Mouse (Mus musculus): Measurements from ENCODE around the gene Actrt2.
A peak's percentile ranks its signal among the peaks of the same experiment; 100 is the strongest.

The Actrt2 gene

DNA sequence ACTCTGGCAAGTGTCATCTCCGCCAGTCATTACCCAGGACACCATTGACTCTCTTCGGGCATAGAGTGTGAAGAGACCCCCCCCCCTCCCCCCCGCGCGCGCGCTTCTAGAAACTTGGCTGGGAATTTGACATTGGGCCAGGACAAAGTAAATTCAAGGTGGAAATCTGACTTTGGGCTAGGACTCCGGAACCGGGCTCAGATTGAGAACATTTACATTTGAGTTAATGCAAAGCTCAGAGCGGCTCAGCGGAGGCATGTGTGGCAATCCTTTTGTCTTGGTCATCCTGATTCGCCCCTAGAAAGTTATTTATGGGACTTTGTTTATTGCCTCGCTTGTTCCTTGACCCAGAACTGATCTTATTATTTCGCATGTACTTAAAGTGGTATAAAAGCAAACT, 14.6 kb upstream of the Actrt2 start:
- no peak for DNase-seq

- no peak for DNase-seq
These were observed 7.9 kb upstream of the Actrt2 start for GRCm38 (mm10) chr4:154675441-154676000.

DNA sequence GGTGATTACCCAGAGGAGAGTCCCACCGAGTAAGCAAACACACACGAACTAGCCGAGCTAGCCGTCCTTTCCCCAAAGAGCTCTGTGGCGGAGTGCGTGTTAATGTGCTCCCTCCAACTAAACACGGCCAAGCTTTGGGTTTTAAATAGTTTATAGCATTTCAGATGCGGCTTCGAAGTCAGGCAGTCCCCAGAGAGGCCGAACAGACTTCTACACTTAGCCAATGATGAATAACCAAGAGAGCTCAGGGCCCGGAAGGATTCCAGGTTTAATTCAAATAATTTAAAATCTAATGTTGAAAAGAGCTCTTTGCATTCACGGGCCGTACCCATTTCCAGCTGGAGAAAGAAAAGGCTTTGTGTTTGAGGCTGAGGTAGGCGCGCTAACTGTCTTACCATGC, 7.3 kb upstream of the Actrt2 start:
- DNase-seq = no peak

GRCm38 (mm10) chr4:154674541-154674940, 6.9 kb upstream of the Actrt2 start:
- DNase-seq = peak; percentile 6

DNA sequence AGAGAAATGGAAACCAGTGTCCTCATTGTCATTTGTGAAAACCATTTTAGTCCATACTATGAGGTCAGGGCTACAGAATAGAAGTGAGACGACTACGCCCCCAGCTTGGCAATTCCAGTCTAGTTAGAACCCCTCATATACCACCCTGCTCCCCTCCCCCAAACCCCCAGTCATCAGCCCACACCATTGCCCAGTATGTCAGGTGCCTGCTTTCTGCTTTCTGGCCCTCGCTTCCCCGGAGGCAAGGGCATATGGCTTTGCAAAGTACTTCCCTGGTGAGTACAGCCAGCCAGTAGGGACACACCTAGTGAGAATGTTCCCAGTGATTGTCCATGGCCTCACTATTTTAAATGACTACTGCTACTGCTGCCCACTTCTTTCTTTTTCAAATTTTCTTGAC, 6.3 kb upstream of the Actrt2 start:
- DNase-seq = no peak

DNA sequence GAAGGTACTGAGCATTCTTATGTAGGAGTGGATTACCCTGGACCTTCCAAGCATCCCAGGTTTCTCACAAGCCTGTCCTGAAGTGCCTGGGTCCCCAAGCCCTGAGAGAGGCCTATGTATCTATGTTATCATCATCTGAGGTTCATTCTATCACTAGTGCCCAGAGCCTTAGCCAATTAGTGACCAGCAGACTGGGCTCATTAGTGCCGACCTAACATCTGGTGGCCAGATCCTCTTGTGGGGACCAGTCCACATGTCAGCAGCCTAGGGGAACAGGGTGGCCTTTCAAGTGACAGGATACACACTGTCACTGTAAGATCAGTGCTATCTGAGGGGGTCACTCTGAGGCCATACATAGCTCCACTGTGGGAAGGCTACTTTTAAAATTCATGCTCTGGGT, 4.4 kb upstream of the Actrt2 start:
- no peak for DNase-seq

- no peak for DNase-seq
These were observed 3.7 kb upstream of the Actrt2 start for GRCm38 (mm10) chr4:154671232-154671912.

GRCm38 (mm10) chr4:154662681-154663215, 4.9 kb downstream of the Actrt2 start:
- DNase-seq = no peak

GRCm38 (mm10) chr4:154661256-154661655, 6.4 kb downstream of the Actrt2 start:
- no peak for DNase-seq

- no peak for DNase-seq
These were observed 7.6 kb downstream of the Actrt2 start for GRCm38 (mm10) chr4:154660025-154660424.

GRCm38 (mm10) chr4:154655134-154655910, 12.3 kb downstream of the Actrt2 start:
- peak; percentile 5 for DNase-seq

DNA sequence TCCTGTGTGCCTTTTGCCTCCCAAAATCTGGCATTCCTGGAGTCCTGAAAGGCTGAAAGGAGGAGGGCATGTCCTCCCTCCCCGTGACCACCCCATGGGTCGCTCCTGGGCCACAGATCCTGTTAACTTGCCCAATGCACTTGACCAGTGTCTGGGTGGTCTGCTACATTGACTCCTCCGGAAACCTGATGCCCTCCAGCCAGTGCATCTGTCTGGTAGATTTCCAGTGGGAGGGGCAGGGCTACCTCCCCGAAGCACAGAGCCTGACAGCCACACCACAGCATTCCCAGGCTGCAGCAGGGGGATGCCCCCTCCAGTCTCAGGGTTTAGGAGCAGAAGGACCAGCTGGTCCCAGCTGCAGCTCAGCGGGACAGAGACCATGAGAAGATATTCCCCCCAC, 15.2 kb downstream of the Actrt2 start:
- DNase-seq = no peak

- DNase-seq = no peak
These were observed 18.5 kb downstream of the Actrt2 start for GRCm38 (mm10) chr4:154649083-154649747.

- DNase-seq = no peak
These were observed 25.2 kb downstream of the Actrt2 start for GRCm38 (mm10) chr4:154642496-154642895.

GRCm38 (mm10) chr4:154641296-154642110, 26.2 kb downstream of the Actrt2 start:
- no peak for DNase-seq

DNA sequence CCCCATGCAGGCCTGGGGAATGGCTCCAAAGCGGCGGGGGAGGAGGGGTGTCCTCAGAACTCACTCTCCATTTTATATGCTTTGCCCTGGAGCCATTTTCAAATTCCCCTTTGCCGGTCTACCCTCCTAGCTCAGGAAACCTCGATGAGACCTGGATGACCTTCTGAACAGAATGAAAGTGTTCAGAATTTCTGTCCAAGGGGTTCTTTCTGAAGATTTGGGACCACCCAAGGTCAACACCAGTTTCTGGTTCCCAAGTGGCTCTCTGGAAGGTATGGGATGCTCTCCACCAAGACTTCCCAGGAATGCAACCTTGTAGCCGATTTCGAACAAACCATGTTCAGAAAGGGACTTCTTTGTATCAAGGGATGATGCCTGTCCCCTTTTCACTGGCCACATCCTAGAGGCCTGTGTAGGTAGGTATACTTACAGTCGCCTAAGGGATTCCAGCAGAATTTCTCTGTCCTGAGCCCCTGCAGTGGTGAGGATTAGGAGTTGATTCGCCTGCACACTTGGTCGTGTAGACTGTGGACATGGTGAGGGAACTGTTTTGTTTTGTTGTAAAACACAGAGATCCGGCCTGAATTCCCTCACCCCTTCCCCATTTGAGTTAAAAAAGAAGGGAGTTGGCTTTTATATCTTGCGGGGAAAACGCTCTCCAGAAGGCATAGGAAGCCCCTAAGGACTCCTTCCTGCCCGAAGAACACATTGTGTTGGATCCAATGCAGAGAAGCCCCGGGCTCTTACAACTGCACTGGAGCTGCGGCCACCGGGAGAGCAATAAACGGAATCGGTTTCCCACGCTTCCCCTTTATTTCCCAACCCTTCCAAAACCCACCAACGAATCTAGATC, 27.0 kb downstream of the Actrt2 start:
- no peak for DNase-seq

GRCm38 (mm10) chr4:154639591-154640442, 27.9 kb downstream of the Actrt2 start:
- DNase-seq = no peak

GRCm38 (mm10) chr4:154639126-154639525, 28.5 kb downstream of the Actrt2 start:
- no peak for DNase-seq

GRCm38 (mm10) chr4:154638320-154638886, 29.3 kb downstream of the Actrt2 start:
- DNase-seq = no peak

All from cerebellum, adult 9-10 months (tissue).